Mouse (Mus musculus) heart, postnatal 0 days (tissue): ENCODE measurements at regions not wholly inside any gene's neighbourhood (a gene's known extent, or its start where the extent isn't known, plus 50 kb on each side); places are given as distances from the start of the nearest gene placed in this dataset.
"Not testable (repeated sequence)": the region's sequence is repeated elsewhere in the genome, so short reads cannot be mapped to it uniquely, and the experiment has no call there.

ENCODE experiments used
- ATAC-seq: fragments of 200-750 bp; cut with Nextera tagmentation; 2 replicates; pipeline ENCODE4 v1.8.0; 2017; ENCODE audit warnings: low read depth, moderate number of reproducible peaks, moderate library complexity; ENCODE audit not compliant: insufficient read depth
- DNase-seq: peaks from one replicate; pipeline ENCODE4 v3.0.0-alpha.2; 2016; ENCODE audit warnings: low spot score
- H3K27ac ChIP-seq: fragments of 300-500 bp; sonication (generic); 2 replicates; pipeline ENCODE4 v1.5.1; 2014; ENCODE audit warnings: low read depth, mild to moderate bottlenecking
- H3K27me3 ChIP-seq: fragments of 300-500 bp; sonication (generic); 2 replicates; pipeline ENCODE4 v1.6.1; 2014; ENCODE audit warnings: low read length, mixed read lengths; ENCODE audit not compliant: control insufficient read depth, insufficient read depth
- H3K36me3 ChIP-seq: fragments of 300-500 bp; sonication (generic); replicated peaks from 2 replicates; pipeline ENCODE4 v1.6.1; 2014; ENCODE audit warnings: low read length, mixed read lengths; ENCODE audit not compliant: control insufficient read depth, insufficient read depth
- H3K4me1 ChIP-seq: fragments of 300-500 bp; sonication (generic); 2 replicates; pipeline ENCODE4 v1.6.1; 2014; ENCODE audit warnings: antibody characterized with exemption; ENCODE audit not compliant: control insufficient read depth, insufficient read depth
- H3K4me2 ChIP-seq: fragments of 300-500 bp; sonication (generic); 2 replicates; pipeline ENCODE4 v1.6.1; 2014; ENCODE audit warnings: low read depth, mild to moderate bottlenecking, low read length, moderate library complexity
- H3K4me3 ChIP-seq: fragments of 300-500 bp; sonication (generic); 2 replicates; pipeline ENCODE4 v1.5.1; 2014; ENCODE audit warnings: low read depth, low read length
- H3K9ac ChIP-seq: fragments of 300-500 bp; sonication (generic); replicated peaks from 2 replicates; pipeline ENCODE4 v1.6.1; 2014; ENCODE audit warnings: low read depth, low read length, mixed read lengths
- H3K9me3 ChIP-seq: fragments of 300-500 bp; sonication (generic); replicated peaks from 2 replicates; pipeline ENCODE4 v1.6.1; 2016; ENCODE audit warnings: low read length; ENCODE audit not compliant: control insufficient read depth
- WGBS: fragments of 180-500 bp; shearing (Covaris S2); extraction: QIAGEN DNeasy Blood & Tissue Kit; methylation state at CpG from one replicate; pipeline ENCODE4 v1.1.7; 2014; 5-methylcytosine and 5-hydroxymethylcytosine counted together

- ATAC-seq, H3K9me3 ChIP-seq, H3K4me3 ChIP-seq, H3K27ac ChIP-seq, H3K9ac ChIP-seq, H3K27me3 ChIP-seq, H3K4me1 ChIP-seq, H3K36me3 ChIP-seq, DNase-seq, H3K4me2 ChIP-seq: not testable (repeated sequence)
- 69% methylated on average over 3 of the region's 3 CpGs for WGBS
These were observed 102.2 kb upstream of the Gm10767 start for GRCm38 (mm10) chr13:66802558-66802957.

GRCm38 (mm10) chr13:66807661-66808060, 97.1 kb upstream of the Gm10767 start:
- H3K4me2 ChIP-seq: peak overlapping the region; percentile 23; the same call in 1 of the 2 replicates
- not testable (repeated sequence) for DNase-seq, H3K36me3 ChIP-seq, H3K9ac ChIP-seq, H3K9me3 ChIP-seq, H3K4me3 ChIP-seq, ATAC-seq, H3K27me3 ChIP-seq, H3K27ac ChIP-seq, H3K4me1 ChIP-seq
- 8% methylated on average over 17 of the region's 30 CpGs for WGBS
